Mouse (Mus musculus): ENCODE data around the gene 6430550D23Rik.
"Not testable (repeated sequence)": the region's sequence is repeated elsewhere in the genome, so short reads cannot be mapped to it uniquely, and the experiment has no call there.

Gene 6430550D23Rik

DNA sequence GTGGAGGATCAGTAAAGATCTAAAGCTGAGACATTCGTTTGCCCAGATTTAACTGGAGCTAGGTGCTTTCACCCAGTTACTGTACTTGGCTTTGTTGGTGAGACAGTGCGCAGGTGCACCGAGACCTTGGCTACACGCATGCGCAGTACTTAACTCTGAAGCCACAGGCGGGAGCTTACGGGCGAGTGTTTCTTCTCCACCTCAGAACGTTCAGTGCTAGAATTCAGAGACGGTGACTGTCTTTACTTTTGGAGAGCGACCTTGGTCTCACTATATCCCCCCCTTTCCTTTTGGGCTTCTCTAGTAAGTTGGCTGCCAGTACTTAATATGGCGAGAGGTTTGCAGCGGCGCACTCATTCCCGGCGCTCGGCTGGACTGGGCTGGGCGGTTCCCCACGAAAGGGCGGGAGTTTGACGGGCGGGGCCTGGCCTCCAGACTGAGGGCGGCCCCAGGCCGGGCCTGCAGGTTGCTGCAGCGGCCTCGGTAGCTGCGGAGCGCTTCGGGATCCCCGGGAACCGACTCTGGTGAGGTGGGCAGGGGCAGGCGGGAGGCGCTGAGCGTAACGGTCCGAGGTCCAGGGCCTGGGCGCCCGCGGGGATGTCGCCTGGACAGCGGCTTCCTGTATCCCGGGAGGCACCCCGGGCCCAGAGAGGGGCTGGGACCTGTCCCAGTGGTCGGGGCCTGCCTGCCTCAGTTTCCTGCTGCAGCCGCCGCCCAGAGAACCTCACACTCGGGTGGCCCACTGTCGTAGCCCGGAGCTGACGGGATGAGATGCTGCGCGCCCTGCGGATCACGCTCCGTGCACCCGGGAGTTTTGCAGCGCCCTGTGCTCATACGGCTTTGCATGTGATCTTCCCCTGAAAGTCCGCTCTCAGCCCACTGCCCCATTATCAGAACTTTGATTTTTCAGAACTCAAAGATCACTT lies 51.4 kb downstream of the 6430550D23Rik start, which contains the start of gene Cep250:
Gene Cep250, plus strand, starts transcription at position 325 of the 926 bp plus-strand sequence.
- DNase-seq (ENCODE audit: low read depth): peak; percentile 77

- peak; percentile 44 for DNase-seq (ENCODE audit: low read depth)
Observed at GRCm38 (mm10) chr2:155952006-155952405, 55.8 kb downstream of the 6430550D23Rik start.

GRCm38 (mm10) chr2:155949362-155949761 lies 58.4 kb downstream of the 6430550D23Rik start:
- DNase-seq (ENCODE audit: low read depth): no peak

DNA sequence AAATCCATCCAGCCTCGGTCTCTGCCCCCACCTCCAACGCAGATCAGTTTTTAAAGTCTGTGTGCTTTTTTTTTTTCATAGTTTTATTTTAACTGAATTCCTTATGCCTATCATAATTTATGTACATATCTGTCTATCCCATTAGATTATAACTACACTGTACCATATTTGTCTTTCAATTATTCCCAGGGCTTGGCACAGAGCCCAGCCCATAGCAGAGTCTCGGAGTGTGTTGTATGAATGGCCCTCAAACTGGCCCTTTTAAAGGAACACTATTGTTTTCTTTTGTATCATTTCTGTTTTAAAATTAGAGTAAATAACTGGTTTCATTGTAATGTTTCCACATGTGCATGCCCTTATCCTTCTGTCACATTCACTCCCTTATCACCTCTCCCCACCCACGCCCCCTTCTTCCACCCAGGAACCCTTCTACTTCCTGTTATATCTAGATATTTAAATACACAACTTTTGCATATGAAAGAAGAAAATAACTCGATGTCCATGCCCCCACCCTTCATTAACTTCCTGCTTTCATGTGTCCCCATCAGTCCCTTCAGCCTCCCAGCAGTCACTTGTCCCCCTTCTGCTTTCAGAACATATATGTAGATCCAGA lies 60.3 kb downstream of the 6430550D23Rik start:
- DNase-seq (ENCODE audit: low read depth): no peak

DNA sequence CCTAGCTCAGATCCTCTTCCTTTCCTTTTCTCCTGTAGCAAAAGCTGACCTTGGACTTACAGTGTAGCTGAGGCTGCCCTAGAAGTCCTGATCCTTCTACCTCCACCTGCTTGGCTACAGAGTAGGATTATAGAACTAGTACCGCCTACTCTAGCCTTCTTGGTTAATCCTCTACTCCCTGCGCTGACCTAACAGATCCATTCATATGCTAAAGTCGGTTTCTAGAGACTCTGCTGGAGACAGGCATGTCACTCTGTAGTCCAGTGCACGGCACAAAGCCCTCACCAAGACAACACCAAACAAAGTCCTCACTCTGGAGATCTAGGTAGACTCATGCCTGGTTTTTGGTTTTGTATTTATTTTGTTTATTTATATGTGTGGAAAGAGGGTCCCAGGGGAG lies 61.3 kb downstream of the 6430550D23Rik start:
- DNase-seq (ENCODE audit: low read depth): no peak

DNA sequence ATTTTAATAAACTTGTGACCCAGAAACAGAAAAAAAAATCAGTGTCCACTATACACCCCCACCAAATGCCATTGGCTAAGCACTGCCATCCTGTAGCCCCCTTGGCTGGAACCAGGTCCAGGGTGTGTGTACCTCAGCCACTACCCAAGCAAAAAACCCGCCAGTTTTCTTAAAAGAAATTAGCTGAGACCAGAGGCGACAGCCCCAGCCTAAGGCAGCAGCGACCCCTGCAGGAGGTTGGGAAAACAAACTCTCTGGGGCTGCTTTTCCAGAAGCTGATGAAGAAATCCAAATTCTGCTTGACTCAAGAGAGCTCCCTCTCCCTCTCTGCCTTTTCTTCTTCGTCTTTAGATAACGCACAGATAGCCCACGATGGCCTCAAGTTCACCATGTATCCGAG lies 61.7 kb downstream of the 6430550D23Rik start:
- peak; percentile 79 for DNase-seq (ENCODE audit: low read depth)

DNA sequence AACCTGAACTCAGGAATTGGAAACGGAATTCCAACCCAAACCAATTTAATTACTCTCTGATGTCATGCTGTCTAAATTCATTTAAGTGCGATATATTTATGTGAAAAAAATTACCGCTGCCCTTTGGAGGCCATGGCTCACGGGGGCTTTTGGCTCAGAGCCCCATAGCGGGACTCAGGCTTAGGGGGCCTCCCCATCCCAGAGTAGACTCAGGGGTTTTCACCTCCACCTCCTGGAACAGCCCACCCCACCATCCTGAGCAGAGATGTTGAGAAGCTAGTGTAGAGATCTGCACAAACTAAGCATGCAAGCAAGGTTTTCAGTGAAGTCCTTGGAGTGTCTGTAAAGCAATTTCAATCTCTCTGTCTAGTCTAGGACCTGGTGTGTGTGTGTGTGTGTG lies 62.2 kb downstream of the 6430550D23Rik start:
- no peak for DNase-seq (ENCODE audit: low read depth)

GRCm38 (mm10) chr2:155945124-155945523 lies 62.7 kb downstream of the 6430550D23Rik start, which contains the start of gene Gdf5:
Gene Gdf5, minus strand, starts transcription at chr2:155945367.
- no peak for DNase-seq (ENCODE audit: low read depth)

DNA sequence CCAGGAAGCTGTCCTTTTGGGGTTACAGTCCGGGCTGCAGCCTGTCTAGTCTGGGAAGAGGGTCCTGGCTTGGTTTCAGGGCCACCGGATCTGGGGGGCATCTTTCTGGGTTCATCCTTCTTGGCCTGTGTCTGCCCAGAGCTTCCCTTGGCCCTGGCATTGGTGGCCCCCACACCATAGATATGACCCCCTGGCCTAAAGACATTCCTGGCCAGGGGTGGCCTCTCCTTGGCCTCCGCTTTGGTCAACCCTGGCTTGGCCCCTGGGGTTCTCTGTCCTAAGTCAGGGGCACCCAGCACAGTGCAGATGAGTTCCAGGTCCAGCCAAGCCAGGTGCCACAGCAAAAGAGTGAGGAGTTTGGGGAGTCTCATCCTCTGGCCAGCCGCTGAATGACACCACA lies 63.1 kb downstream of the 6430550D23Rik start:
- no peak for DNase-seq (ENCODE audit: low read depth)

- no peak for DNase-seq (ENCODE audit: low read depth)
Observed at GRCm38 (mm10) chr2:155943463-155943862, 64.3 kb downstream of the 6430550D23Rik start.

GRCm38 (mm10) chr2:155941697-155942442 lies 65.9 kb downstream of the 6430550D23Rik start:
- no peak for DNase-seq (ENCODE audit: low read depth)

- no peak for DNase-seq (ENCODE audit: low read depth)
Observed at GRCm38 (mm10) chr2:155940681-155941080, 67.1 kb downstream of the 6430550D23Rik start, which contains the start of gene Gm15557. Gene Gm15557, plus strand, starts transcription at chr2:155940728.

- no peak for DNase-seq (ENCODE audit: low read depth)
Observed at GRCm38 (mm10) chr2:155939897-155940529, 67.8 kb downstream of the 6430550D23Rik start.

DNA sequence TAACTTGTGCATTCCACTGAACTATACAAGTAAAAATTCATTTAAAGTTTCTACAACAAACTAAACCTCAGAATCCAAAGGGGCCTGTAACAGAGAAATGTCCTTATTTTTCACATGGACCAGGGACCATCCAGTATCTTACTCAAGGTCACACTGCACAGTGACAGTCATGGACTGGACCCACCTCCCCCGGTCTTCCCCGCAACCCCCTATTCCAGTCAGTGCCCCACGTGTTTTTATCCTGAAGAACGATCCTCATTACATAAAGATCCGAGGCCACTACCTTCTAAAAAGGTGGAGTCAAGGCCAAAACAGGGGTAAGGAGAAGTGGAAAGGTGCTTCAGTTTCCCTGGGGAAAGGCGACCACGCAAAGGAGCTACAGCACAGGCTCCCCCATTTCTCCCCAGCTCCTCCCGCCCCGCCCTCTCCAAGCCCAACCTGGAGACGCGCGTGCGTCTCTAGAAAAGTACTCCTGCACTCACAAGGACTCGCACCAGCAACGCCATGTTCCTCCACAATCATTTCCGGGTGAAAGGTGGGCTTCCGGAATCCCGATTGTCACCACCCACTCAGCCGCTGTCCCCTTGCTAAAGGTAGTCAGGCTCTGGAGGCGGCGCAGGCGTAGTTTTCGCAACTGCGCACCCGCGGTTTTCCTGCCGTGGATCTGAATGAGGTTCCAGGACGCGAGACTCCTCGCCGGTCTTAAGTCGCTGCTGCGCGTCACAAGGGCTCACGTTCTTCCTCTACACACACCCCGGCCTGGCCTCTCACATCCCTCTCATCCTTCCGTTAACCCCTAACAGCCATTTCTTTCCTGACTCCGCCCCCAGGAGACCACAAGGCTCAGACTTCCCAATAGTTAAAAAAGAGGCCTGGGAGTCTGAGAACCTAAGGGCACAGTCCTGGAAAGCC lies 78.0 kb downstream of the 6430550D23Rik start, which contains the start of gene Uqcc1:
Gene Uqcc1, minus strand, starts transcription at position 780 of the 912 bp plus-strand sequence.
- DNase-seq (ENCODE audit: low read depth): peak; percentile 96

- no peak for DNase-seq (ENCODE audit: low read depth)
Observed at GRCm38 (mm10) chr2:155928711-155929345, 78.9 kb downstream of the 6430550D23Rik start.

DNA sequence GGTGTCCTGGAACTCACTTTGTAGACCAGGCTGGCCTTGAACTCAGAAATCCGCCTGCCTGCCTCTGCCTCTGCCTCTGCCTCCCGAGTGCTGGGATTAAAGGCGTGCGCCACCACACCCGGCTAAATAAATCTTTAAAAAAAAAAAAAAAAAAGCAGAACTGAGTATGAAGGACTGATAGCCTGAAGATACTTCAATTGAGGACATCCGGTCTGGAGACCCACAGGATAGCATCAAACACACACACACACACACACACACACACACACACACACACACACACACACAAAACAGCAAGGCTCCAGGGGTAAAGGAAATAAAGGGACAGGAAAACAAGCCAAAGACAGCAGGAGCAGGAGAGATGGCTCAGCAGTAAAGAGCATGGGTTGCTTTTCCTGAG lies 82.6 kb downstream of the 6430550D23Rik start:
- DNase-seq (ENCODE audit: low read depth): not testable (repeated sequence)

All from c-Kit-positive CD71-negative TER-119-negative erythroid progenitor cells, embryonic 14.5 days (primary cell).